Mouse (Mus musculus) retina, adult 2 months (tissue): ENCODE measurements around the gene R3hdml.

Source experiments
- DNase-seq: peaks from one replicate; pipeline ENCODE4 v3.0.0-alpha.2; 2012; ENCODE audit warnings: low read depth, low spot score

R3hdml gene

DNA sequence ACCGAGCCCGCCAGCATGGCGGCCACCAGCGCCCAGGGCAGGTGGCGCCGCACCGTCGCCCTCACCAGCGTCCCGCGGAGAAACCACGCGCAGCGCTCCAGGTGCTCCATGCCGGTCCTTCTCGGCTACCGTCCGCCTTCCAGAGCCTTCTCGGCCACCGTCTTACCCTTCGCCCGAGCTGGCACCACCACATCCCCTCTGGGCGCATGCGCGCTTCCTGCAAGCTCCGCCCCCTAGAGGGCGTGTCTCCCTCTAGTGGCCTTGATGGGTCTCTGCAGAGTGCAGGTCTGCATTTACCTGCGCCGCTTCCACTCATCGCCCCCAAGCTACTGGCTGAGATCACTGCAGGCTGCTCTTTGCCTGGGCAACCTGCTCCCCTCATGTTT is 19.7 kb upstream of the R3hdml start, which contains the start of gene Fitm2:
Gene Fitm2, minus strand, starts transcription at position 164 of the 386 bp plus-strand sequence.
- DNase-seq, result peak; percentile 96

DNA sequence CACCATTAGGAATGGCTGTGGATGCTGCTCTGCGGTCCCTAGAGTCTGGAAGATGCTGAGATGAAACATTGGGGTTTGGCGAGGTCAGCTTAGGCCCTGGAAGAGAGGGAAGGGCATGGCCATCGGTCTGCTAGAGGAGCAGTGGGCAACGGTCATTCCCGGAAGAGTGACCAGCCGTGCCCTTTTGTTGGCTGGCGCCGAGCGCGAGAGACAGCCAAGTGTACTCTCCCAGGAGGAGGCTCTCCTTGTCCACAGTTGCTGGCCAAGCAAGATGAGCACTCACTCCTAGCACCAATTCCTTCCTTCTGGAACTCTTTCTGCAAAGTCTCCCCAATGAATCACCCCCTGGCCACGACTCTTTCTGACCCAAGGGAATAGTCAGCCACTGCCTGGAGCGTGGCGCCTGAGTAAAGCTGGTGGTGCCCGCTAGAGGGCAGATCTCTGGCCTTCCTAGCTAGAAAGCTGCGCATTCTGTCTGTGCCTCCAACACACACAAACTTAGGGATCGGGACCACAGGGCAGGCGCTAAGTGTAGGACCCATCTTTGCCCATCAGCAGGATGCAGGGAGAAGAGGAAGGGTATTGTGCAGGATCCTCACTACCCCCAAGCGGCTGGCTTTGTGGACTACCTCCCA is 11.8 kb upstream of the R3hdml start:
- DNase-seq, result no peak

DNA sequence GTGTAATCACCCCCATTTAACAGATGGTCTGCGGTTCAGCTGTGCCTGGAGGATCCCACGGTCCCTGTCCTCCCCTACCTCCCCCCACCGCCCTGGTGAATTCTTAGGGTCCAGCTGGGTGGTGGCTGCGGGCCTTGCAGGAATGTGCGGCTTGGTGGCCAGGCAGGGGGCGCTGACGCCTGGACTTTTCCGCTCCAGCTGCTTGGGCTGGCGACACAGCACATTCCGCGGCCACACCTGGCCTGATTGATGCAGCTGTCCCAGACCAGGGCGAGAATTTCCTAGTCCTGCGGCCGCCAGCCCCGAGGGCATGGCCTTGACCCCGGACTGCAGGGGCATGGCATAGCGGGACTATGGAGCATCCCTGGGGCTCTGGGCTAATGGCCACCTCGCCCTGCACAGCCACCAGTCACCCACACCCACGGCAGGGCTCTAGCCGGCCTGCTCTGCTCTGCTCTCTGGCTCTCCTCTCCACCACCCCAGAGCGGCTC is 10.5 kb upstream of the R3hdml start:
- DNase-seq, result no peak

DNA sequence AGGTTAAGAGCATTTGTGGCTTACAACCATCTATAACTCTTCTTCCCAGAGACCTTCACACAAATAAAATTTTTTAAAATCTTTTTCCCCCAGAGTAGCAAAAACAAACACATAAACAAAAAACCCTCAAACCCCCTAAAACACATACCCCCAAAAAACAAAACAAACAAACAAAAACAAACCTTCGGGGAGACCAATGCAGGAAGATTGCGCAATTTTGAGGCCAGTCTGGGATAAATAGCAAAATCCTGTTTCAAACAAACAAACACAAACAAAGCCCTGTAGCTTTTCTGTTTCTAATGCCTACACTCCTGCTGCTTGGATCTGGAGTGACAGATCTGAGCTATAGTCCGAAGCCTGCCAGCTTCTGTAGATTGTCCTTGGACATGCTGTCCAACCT is 4.8 kb upstream of the R3hdml start:
- DNase-seq, result no peak

DNA sequence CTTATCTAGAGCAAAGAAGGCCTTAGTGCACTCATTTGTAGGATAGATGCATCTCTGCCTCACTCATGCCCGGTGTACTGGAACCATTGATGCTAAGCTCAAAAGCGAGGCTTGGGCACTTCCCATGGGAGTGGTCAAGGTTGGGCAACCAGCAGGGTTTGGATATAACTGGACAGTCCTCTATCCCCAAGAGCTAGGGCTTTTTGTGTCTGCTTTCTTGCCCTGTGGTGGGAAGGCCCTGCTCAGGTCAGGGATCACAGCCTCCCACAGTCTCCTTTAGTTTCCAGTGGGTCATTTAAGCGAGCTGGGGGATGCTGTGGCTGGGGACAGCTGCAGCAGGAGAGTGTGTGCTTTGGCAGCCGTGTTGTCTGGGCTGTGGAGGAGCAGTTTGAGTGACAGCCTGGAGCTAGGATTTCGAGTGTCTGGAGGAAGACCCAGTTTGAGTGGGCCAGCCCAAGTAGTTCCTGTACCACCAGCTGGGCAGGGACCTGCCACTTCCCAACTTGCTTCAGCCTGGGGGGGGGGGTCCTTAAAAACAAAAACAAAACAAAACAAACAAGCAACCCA is 2.3 kb upstream of the R3hdml start:
- DNase-seq, result no peak

DNA sequence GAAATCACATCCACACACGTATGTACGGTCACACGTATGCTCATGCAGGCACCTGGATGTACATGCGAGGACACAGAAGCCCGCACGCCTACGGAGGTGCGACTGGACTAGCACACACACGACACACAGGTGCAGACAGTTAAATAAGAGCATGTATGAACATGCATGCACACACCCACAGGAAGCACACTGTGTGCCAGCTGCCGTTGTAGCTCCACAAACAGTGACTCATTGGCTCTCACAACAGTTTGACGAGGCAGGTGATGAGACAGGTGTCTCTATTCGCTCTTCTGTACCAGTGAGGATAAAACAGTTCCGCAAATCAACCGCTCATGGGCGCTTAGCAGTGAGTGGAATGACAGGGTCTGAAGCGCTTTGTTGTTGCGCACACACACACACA is 1.5 kb upstream of the R3hdml start:
- no peak for DNase-seq

DNA sequence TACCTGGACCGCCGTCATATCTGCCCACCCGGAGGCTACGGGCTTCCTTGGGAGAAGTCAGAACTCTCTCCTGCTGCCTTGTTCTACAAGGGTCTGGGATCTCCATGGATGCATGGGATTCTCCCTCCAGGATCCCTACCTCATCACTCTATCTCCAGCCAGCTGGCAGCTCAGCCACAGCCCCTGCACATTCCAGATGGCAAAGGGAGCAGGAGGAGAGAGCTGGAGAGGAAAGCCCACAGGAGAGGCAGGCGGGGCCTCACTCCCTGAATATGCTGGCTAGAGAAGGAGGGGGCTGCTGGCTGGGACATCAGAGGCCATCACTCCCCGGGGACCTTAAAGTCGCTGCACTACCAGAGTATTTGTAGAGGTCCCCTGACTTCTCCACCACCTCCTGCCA is 767 bp upstream of the R3hdml start:
- no peak for DNase-seq

DNA sequence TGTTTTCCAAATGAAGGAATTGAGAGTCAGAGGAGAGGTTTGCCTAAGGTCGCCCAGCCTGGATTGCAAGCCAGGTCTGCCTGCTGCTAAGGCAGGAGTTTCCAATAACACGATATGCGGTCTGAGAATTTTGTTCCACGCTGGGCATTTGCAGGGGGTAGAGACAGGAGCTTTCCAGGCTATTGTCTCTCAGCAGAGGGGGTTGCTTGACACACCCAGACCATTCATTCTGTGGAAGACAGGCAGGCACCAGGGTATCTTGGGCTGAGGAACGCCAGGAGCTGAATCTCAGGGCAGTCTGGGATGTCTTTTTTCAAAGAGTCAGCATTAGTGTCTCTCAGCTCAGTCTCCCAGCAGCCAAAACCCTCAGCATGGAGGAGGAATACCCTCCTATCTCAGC is 913 bp downstream of the R3hdml start:
- DNase-seq, result no peak

DNA sequence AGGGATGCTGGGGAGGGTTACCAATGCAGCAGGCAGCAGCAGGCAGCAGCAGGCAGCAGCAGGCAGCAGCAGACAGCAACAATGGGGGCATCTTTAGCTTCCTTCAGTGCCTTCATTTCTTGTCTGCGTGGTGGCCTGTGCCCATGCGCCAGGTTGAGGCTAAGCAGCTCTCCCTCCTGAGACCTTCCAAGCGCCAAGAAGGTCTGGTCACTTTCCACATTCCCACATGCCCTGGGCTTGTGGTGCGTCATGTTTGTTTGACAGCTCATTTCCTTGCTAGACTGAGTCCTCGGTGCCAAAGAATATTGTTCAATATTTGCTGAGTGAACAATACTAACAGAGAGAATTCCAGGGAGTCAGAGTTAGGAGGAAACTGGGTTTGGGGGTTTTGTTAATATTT is 1.9 kb downstream of the R3hdml start:
- DNase-seq, result no peak

DNA sequence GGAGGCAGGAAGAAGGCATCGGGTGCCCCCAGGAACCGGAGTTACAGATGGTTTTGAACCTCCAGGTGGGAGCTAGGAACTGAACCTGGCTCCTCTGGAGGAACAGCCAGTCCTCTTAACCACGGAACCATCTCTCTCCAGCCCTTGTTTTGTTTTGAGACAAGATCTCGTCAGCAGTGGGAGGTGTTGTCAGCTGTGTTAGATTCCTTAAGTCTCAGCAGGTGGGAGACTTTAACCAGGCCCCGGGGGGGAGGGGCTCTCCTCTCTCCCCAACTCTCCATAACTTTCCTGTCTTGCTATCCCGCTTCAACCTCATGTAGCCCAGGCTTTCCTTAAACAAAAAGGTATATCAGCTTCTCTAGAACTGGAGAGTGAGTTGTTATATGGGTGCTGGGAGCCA is 2.3 kb downstream of the R3hdml start:
- no peak for DNase-seq

DNA sequence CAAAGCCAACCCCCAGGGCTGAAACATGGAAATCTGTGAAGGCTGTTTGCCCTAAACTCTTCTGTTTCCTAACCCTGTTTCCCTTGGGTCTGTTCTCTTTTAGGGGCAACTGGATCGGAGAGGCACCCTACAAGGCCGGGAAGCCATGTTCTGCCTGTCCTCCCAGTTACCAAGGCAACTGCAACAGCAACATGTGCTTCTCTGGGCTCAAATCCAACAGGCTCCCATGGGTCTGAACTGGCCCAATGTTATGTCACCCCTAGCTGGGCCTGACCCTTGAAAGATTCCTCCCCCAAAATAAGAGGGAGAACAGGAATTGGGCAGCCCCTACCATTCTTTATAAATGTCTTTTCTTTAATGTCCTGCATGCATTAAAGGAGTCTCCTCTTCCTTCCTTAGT is 10.1 kb downstream of the R3hdml start:
- DNase-seq, result no peak

DNA sequence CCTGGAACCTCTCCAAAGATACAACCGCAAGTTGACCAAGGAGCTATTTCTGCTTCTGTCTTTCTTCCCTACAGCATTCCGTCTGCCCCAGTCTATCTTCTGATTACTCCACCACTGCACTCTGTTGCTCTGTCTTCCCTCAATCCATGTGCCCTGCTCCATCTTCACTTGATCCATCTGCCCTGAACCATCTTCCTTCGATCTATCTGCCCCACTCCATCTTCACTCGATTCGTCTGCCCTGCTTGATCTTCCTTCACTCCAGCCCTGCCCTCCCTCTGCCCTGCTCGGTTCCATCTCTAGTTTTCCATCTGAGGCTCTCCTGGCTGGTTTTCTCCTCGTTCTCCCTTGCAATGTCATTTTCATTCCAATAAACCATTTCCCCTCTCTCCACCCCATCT is 11.1 kb downstream of the R3hdml start:
- no peak for DNase-seq

DNA sequence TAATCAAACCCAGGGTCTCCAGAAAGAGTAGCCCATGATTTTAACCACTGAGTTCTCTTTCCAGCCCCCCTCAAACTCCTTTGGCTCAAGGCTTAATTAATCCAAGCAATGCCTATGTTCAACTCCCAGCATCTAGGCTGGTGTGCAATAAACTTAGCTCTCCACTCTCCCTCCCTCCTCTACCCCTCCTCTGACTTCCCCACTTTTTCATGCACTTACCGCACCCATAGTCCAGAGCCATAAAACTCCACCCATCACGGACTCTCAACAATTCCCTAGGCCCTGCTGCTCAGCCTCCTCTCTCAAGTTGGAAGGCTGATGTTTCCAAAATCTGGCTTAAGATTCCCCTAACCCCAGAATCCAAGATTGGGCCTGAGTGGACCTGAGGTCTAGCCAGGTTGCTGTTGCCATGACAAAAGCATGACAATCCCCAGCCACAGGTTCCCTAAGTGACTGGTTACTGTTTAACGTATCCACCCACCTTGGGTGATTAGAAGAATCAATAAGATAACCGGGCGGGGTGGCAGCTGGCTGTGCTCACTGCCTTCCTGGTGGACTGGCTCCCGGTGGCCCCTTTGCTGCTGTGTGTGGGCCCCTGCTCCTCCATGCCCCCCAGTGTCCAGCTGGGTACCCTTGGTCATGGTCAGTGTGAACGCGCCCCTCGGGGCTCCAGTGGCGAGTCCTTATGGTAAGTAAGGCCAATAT is 14.3 kb downstream of the R3hdml start, which contains the start of gene Hnf4a:
Gene Hnf4a, plus strand, starts transcription at position 509 of the 705 bp plus-strand sequence.
- no peak for DNase-seq

DNA sequence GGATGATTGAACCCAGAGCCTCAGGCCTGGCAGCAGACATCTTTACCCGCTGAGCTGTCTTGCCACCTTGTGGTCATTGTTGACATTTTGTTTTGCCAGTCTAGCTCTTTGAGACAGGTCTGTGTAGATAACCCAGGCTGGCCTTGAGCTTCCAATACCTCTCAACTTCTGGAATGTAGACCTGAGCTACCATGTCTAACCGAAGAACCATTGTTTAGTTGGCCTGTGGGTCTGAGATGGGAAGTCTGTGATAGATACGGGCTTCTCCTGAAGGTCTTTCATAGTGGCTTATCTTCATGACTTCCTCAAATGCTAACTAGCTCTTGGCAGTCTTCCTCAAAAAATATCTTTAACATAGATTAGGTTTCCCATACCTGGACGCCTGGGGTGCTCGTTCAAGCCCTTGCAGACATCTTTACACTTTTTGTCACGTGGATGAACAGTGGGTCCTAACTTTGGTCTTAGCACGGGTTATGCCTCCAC is 33.7 kb downstream of the R3hdml start:
- DNase-seq, result no peak

DNA sequence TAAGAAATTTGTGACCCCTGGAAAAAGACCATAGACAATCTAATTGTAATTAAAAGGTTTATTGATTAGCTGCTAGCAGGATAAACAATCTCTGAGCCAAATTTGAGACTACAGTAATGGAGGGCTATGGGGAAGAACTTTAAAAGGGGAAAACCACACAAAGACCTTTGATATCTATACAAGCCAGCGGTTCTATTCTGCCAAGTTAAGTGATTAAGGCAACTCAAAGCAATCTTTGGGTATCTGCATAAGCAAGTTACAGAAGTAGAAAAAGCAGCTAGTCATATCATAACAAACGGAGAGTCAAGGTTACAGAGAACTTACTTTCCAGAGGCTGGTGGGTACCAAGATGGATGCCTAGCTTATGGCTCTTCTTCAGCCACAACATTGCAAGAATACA is 35.4 kb downstream of the R3hdml start:
- DNase-seq, result no peak

DNA sequence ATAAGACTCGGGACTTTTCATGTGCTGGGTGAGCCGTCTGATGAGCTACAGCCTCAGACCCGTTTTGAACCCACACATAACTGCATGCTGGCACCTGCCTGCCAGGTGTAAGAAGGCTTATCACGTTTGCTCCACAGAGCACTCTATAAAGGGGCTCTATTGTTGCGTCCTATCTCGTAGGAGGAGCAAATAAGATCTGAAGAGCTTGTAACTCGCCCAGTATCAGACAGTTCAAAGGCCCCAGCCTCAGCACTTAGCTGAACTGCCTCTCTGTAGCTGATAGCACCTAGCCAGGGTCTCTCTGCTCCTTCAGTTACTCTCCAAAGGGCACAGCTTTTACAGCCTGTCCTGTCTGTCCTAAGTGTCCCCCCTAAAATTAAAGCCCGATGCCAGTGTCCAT is 38.3 kb downstream of the R3hdml start:
- DNase-seq, result no peak

DNA sequence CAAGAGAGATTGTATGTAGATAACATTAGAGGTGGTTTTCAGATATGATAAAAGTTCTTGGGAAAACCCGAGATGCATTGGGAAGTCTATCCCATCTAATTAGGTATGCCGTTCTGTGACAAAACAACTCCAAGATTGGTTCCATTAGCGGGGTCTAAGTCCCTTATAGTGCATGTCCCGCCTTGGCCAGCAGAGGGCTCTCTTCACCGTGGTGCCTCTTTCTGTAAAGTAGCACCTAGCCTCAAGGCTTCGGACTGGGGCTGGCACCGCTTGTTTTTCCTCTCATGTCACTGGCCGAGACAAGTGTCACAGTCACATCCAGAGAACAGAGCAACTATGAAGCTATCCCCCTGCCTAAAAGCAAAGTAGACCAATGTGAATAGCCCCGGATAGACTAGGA is 39.8 kb downstream of the R3hdml start:
- peak; percentile 47 for DNase-seq

DNA sequence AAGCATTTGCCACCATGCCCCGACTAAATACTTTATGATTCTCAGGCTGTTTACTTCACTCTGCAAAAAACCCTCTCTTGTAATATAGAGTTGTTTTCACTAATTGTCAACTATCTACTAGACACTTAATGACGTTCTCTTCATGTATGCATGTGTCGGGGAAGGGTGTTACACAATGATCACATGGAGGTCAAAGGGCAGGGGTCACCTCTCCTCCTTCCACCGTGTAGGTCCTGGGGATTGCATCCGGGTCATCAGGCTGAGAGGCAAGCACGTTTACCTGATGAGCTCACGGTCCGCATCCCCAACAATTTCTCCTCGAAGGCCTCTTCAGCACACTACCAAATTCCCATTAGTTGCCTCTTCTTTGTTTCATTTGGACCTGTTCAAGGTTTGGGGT is 41.1 kb downstream of the R3hdml start:
- DNase-seq, result no peak

DNA sequence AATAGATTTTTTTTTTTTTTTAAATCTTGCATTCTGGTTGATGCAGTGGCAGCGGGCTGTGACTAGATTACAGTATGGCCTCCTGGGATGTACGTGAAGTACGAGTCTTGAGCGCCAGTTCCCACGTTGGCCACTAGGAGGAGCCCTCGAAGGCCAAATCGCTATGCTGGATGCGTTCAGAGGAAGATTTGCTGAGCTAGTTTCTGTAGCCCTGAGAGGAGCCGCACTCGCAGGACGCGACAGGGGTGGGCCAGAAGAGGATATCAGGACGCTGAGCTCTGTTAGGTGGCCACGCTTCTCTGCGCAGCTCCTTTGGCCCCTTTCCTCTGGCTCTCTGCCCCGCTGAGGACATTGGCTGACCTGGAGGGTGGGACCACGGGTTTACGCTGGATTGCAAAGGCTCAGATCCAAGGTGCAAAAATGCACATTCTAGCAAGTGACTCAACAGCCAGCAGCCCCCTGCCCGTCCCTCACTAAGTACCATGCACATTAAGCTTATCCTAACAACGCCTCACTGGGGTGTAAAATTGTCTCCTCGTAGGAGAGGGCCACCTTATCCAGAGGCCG is 42.9 kb downstream of the R3hdml start:
- DNase-seq, result peak; percentile 81

DNA sequence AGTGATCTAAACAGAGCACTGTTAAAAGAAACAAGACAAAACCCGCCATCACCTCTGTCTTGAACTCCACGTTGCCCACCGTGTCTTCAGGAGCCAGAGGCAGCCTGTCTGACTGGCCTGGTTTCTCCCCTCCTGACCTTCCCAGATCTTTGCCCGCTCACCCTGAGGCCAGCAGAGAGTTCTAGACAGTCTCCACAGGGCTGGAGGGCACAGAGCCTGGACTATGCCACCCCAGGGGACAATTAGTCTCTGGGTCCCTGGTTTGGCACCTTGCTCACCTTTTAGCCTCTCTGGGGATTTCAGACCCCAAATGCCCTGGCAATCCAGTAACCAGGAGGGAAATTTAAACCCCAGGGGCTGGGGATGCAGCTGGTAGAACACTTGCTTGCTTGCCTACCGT is 45.3 kb downstream of the R3hdml start:
- no peak for DNase-seq

DNA sequence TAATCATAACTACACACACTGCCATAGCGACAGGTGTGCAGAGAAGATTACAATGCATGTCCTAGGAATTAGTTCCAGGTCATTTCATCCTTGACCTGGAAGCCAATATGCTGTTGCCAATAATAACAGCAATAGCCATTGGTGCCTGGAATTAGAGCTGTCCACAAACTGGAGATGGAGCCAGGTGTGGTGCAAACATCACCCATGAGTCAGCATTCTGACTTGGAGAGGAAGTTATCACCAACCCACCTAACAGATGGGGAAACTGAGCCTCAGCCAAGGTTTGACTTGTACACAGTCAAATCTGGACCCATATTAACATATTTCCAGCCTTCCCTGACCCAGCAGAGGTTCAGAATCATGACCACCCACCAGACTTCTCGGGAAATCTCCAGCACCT is 46.3 kb downstream of the R3hdml start:
- no peak for DNase-seq

DNA sequence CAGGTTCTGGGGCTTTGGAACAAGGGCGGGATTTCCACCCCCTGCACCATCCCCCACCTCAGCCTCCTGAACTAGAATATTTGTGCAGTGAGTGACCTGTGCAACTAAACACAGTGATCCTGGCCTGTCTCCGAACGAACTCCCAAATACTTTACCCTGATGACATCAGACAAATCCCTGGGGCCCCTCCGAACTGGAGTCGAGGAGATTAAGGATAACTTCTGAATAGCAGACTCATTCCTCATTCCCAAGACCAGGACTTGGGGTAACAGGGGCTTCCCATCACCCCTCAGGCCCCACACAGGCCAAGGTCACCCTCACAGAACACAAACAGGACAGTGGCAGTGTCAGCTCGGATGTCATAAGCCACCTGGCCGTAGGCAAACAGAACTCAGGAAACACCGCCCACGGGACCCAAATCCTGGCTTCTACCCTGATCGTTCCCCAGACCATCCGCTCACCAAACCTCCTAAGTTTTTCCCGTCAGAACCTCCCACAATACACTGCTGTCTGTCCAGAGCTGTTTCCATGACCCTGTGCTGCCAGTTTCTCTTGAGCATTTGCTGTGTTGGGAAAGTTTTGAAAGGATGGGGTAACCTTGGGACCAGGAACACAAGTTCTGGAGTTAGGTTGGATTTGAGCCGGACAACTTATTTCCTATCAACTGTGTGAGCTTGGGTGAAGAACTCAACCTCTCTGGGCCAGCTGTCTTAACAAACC is 47.4 kb downstream of the R3hdml start:
- DNase-seq, result no peak
